8 mouse cellular contexts compared by ENCODE assay signal in the genomic region with DNA sequence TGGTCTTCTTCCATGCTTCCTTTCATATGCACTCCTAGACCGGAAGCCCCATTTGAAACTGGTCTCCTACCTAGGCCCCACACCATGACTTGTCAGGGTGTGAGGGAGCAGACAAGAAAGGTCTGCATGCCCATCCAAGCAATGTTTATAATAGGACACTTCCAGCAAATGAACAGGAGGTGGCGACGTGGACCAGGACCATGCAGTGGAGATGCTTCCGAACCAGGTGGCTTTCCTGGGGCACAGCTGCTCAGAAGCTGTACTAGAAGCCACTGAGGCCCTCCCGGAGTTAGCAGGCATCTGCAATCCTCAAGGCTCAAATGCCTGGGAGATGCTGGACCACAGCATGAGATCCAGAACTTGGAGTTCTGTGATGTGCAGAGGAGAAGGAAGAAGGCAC. TPM values are rescaled to one million over a fixed set of nuclear protein-coding genes. Genes with fewer than 3 reads are reported as not detected.
DNase-seq lines count a peak whose midpoint lies in the region; ATAC-seq and TF ChIP-seq lines count a peak whose summit lies in the region.

No protein-coding gene starts in this region.

- no peaks in the 10 kb centered on the region for H3K4me1 ChIP-seq in MEL (ENCODE audit: control insufficient read depth in 1 of 2, insufficient read depth in 2 of 2, low read length in 2 of 2)
- no peaks in the 10 kb centered on the region for H3K4me1 ChIP-seq in neural tube, embryonic 14.5 days (ENCODE audit: control insufficient read depth, insufficient read depth, low read length)

- intact Hi-C loops in left cerebral cortex, postnatal 25 days (cut with DNase I): loop anchor here (2.0 kb wide), 1 partner anchor 166 kb away; no protein-coding TSS in a partner anchor

- WGBS in neural tube, embryonic 14.5 days: 35% methylated on average over 5 of the region's 5 CpGs

- TF ChIP-seq POLR2A in MEL (IDR thresholded peaks at IDR 0.05; ENCODE audit: control insufficient read depth in 1 of 2, insufficient read depth in 1 of 2, low read depth in 1 of 2, low read length in 2 of 2, poor library complexity in 1 of 2): no peak

- H3K4me3 ChIP-seq in MEL (ENCODE audit: control insufficient read depth in 1 of 2, insufficient read depth in 1 of 2, low read depth in 2 of 2, low read length in 2 of 2): no peak overlapping the region
- no peak overlapping the region for H3K4me3 ChIP-seq in neural tube, embryonic 14.5 days (ENCODE audit: low read depth, low read length)

- no peaks in the 10 kb centered on the region for H3K79me2 ChIP-seq in MEL (ENCODE audit: control insufficient read depth, insufficient read depth, low read length, poor library complexity)

- H3K36me3 ChIP-seq in MEL (ENCODE audit: control insufficient read depth in 1 of 2, insufficient read depth in 2 of 2, low read length in 2 of 2): no peaks in the 10 kb centered on the region
- no peaks in the 10 kb centered on the region for H3K36me3 ChIP-seq in neural tube, embryonic 14.5 days (ENCODE audit: control insufficient read depth, insufficient read depth, low read length)

- peak; percentile 49 to 57; a peak in 3 of 4 replicates for ATAC-seq in hematopoietic stem cell, adult 5-6 weeks (replicated peaks in 1 of 2; ENCODE audit: insufficient read depth in 1 of 2, low FRiP score in 2 of 2, low TSS enrichment in 1 of 2, low read depth in 1 of 2, poor library complexity in 2 of 2, severe bottlenecking in 2 of 2)
- ATAC-seq in neural tube, embryonic 14.5 days (ENCODE audit: low read depth): peak; percentile 60; the same call in 1 of the 2 replicates
- ATAC-seq in erythroid progenitor cell, adult 5-6 weeks (replicated peaks; ENCODE audit: low FRiP score, poor library complexity, severe bottlenecking): no peak

- peak; percentile 80 for TF ChIP-seq RAD21 in MEL (IDR thresholded peaks at IDR 0.05; ENCODE audit: low read depth, low read length)

- TF ChIP-seq CTCF in MEL (IDR thresholded peaks at IDR 0.05 in 2 of 3, conservative IDR thresholded peaks at IDR 0.05 in 1 of 3; ENCODE audit: control insufficient read depth in 1 of 3, insufficient read depth in 1 of 3, low read depth in 2 of 3, low read length in 3 of 3, poor library complexity in 1 of 3, severe bottlenecking in 1 of 3): peak; percentile 55 to 82 (median 73)

- no peaks in the 10 kb centered on the region for H3K9me3 ChIP-seq in MEL (replicated peaks; ENCODE audit: insufficient read depth, low read length)
- no peaks in the 10 kb centered on the region for H3K9me3 ChIP-seq in neural tube, embryonic 14.5 days (ENCODE audit: control insufficient read depth, low read length)

- H3K4me2 ChIP-seq in neural tube, embryonic 14.5 days (ENCODE audit: low read depth, low read length): no peak overlapping the region

- TF ChIP-seq EP300 in MEL (IDR thresholded peaks at IDR 0.05; ENCODE audit: low read depth in 1 of 2, low read length in 2 of 2): no peak

- no peak overlapping the region for H3K27ac ChIP-seq in MEL (ENCODE audit: control insufficient read depth, low read depth, low read length)
- H3K27ac ChIP-seq in neural tube, embryonic 14.5 days (ENCODE audit: low read depth, low read length): no peak overlapping the region

- no peak overlapping the region for H3K9ac ChIP-seq in MEL (ENCODE audit: control insufficient read depth, low read depth, low read length, poor library complexity, severe bottlenecking)
- H3K9ac ChIP-seq in neural tube, embryonic 14.5 days (replicated peaks; ENCODE audit: low read depth, low read length): no peak overlapping the region

- peaks cover 7 to 22% of the 10 kb centered on the region in 2 experiments for H3K27me3 ChIP-seq in MEL (ENCODE audit: control insufficient read depth in 1 of 2, insufficient read depth in 2 of 2, low read length in 2 of 2)
- no peaks in the 10 kb centered on the region for H3K27me3 ChIP-seq in neural tube, embryonic 14.5 days (ENCODE audit: control insufficient read depth, insufficient read depth, low read length)

- peak; percentile 42 for DNase-seq in layer of hippocampus, adult 11-12 months (ENCODE audit: low spot score)
- no peak for DNase-seq in layer of hippocampus, adult 9-10 months (ENCODE audit: low spot score)
- peak; percentile 59 for DNase-seq in MEL (ENCODE audit: low read depth, low spot score)
- peak; percentile 60 to 65 for DNase-seq in cerebellum, postnatal 14 days
- peak; percentile 37 to 62 for DNase-seq in left cerebral cortex, postnatal 25 days (ENCODE audit: low spot score in 2 of 2)

TF ChIP-seq in MEL, 35 proteins besides CTCF, POLR2A, EP300 and RAD21:
- TF ChIP-seq POLR2AphosphoS2 (IDR thresholded peaks at IDR 0.05; ENCODE audit: low read length): no peak
- peak; percentile 75 for TF ChIP-seq ZC3H11A (IDR thresholded peaks at IDR 0.05; ENCODE audit: low read depth, low read length)
- peak; percentile 91 for TF ChIP-seq SMC3 (IDR thresholded peaks at IDR 0.05; ENCODE audit: low read depth, low read length)
- no peak for TF ChIP-seq RCOR1 (IDR thresholded peaks at IDR 0.05; ENCODE audit: low read depth, low read length)

RNA-seq across cellular contexts. Expression of gene Armcx6, which starts 4.8 kb away (rescaled TPM):
- total RNA-seq in MEL (2012; rRNA removed): not detected in 2 replicates
- polyA plus RNA-seq in MEL (2012; ENCODE audit: insufficient read depth in 1 of 2, insufficient read length in 2 of 2, low read depth in 1 of 2, low replicate concordance in 2 of 2, missing spikeins in 1 of 2): not detected
- 23.5 and 33.5 TPM in 2 replicates for total RNA-seq in hematopoietic stem cell, adult 5-6 weeks (2017)
- 1 to 10 TPM; 4.2 to 5.8 TPM for total RNA-seq in left cerebral cortex, postnatal 25 days (2021)
- polyA plus RNA-seq in neural tube, embryonic 14.5 days (2014; fragmentation: Nextera tagmentation; extraction: Ambion mirVana): 36.6 and 37.0 TPM in 2 replicates
- total RNA-seq in erythroid progenitor cell, adult 5-6 weeks (2015; ENCODE audit: low replicate concordance): not detected in 2 replicates
- total RNA-seq in erythroid progenitor cell, adult 5-6 weeks (2017; ENCODE audit: low replicate concordance): 0.13 TPM in 1 of 2 replicates, not detected in the other

RNA-seq across cellular contexts. Expression of gene Armcx3, which starts 9.9 kb away (rescaled TPM):
- total RNA-seq in MEL (2012; rRNA removed): 4.2 and 5.5 TPM in 2 replicates
- polyA plus RNA-seq in MEL (2012; ENCODE audit: insufficient read depth in 1 of 2, insufficient read length in 2 of 2, low read depth in 1 of 2, low replicate concordance in 2 of 2, missing spikeins in 1 of 2): 1 to 10 TPM in 1 of 2 experiments, not detected in 1; 5.0 TPM
- 27.4 and 31.6 TPM in 2 replicates for total RNA-seq in hematopoietic stem cell, adult 5-6 weeks (2017)
- total RNA-seq in left cerebral cortex, postnatal 25 days (2021): 10 to 100 TPM; 75.0 to 85.0 TPM
- polyA plus RNA-seq in neural tube, embryonic 14.5 days (2014; fragmentation: Nextera tagmentation; extraction: Ambion mirVana): 95.3 and 100 TPM in 2 replicates
- total RNA-seq in erythroid progenitor cell, adult 5-6 weeks (2015; ENCODE audit: low replicate concordance): 3.6 and 4.6 TPM in 2 replicates
- 0.76 and 2.2 TPM in 2 replicates for total RNA-seq in erythroid progenitor cell, adult 5-6 weeks (2017; ENCODE audit: low replicate concordance)

RNA-seq across cellular contexts. Expression of gene Armcx1, which starts 28.7 kb away (rescaled TPM):
- 0.10 TPM in 1 of 2 replicates, not detected in the other for total RNA-seq in MEL (2012; rRNA removed)
- under 1 TPM in 1 of 2 experiments, not detected in 1; 0.10 TPM for polyA plus RNA-seq in MEL (2012; ENCODE audit: insufficient read depth in 1 of 2, insufficient read length in 2 of 2, low read depth in 1 of 2, low replicate concordance in 2 of 2, missing spikeins in 1 of 2)
- total RNA-seq in hematopoietic stem cell, adult 5-6 weeks (2017): 43.8 and 48.8 TPM in 2 replicates
- 10 to 100 TPM; 60.0 to 68.0 TPM for total RNA-seq in left cerebral cortex, postnatal 25 days (2021)
- 85.4 and 94.6 TPM in 2 replicates for polyA plus RNA-seq in neural tube, embryonic 14.5 days (2014; fragmentation: Nextera tagmentation; extraction: Ambion mirVana)
- not detected in 2 replicates for total RNA-seq in erythroid progenitor cell, adult 5-6 weeks (2015; ENCODE audit: low replicate concordance)
- total RNA-seq in erythroid progenitor cell, adult 5-6 weeks (2017; ENCODE audit: low replicate concordance): 0.15 and 0.39 TPM in 2 replicates

Comparison
In these comparisons a context has a peak if more than half of its experiments do, and no peak if none do; other contexts are left out.
1. RNA of gene Armcx1, which starts 28.7 kb away (total RNA-seq): 60.0 to 68.0 TPM in left cerebral cortex, postnatal 25 days and 43.8 to 48.8 TPM in hematopoietic stem cell, adult 5-6 weeks; 0.15 to 0.39 TPM in erythroid progenitor cell, adult 5-6 weeks and 0.10 TPM in MEL; every median in the first group is over 10 times any median in the second.